Mouse (Mus musculus) heart, embryonic 14.5 days (tissue): ENCODE data around the gene Map2k2. TPM values are rescaled to one million over a fixed set of nuclear protein-coding genes. Genes with fewer than 3 reads are reported as not detected.

Source experiments
- ATAC-seq: fragments of 200-750 bp; cut with Nextera tagmentation; 2 replicates; pipeline ENCODE4 v1.8.0; 2017; ENCODE audit warnings: low read depth, moderate TSS enrichment; ENCODE audit not compliant: insufficient number of reproducible peaks, insufficient read depth, low FRiP score
- H3K27ac ChIP-seq, 2 experiments: fragments of 200-500 bp in 1 of 2; fragments of 300-500 bp in 1 of 2; sonication (generic) in 1 of 2; replicated peaks in 1 of 2; 2 replicates each; pipeline ENCODE4 v1.5.1; 2012 to 2014; ENCODE audit warnings: low read depth in 2 of 2, low read length in 2 of 2, control low read depth in 1 of 2, mild to moderate bottlenecking in 1 of 2, mixed read lengths in 1 of 2; ENCODE audit not compliant: control insufficient read depth in 1 of 2, insufficient read depth in 1 of 2
- H3K27me3 ChIP-seq: fragments of 300-500 bp; sonication (generic); 2 replicates; pipeline ENCODE4 v1.6.1; 2014; ENCODE audit warnings: mild to moderate bottlenecking, low read length, control low read depth; ENCODE audit not compliant: control insufficient read depth, insufficient read depth
- H3K36me3 ChIP-seq: fragments of 300-500 bp; sonication (generic); 2 replicates; pipeline ENCODE4 v1.6.1; 2014; ENCODE audit warnings: mild to moderate bottlenecking, control low read depth, low read length, mixed read lengths; ENCODE audit not compliant: control insufficient read depth, insufficient read depth
- H3K4me1 ChIP-seq, 2 experiments: fragments of 200-500 bp in 1 of 2; fragments of 300-500 bp in 1 of 2; sonication (generic) in 1 of 2; 2 replicates each; pipeline ENCODE4 v1.6.1; 2012 to 2014; ENCODE audit warnings: low read length in 2 of 2, control low read depth in 1 of 2, mixed read lengths in 1 of 2; ENCODE audit not compliant: control insufficient read depth in 2 of 2, insufficient read depth in 2 of 2
- H3K4me2 ChIP-seq: fragments of 300-500 bp; sonication (generic); 2 replicates; pipeline ENCODE4 v1.6.1; 2014; ENCODE audit warnings: mild to moderate bottlenecking, low read length
- H3K4me3 ChIP-seq, 2 experiments: fragments of 200-500 bp in 1 of 2; fragments of 300-500 bp in 1 of 2; sonication (generic) in 1 of 2; 2 replicates each; pipeline ENCODE4 v1.5.1; 2012 to 2014; ENCODE audit warnings: low read length in 2 of 2, mild to moderate bottlenecking in 2 of 2, control low read depth in 1 of 2, low read depth in 1 of 2, moderate library complexity in 1 of 2; ENCODE audit not compliant: control insufficient read depth in 1 of 2, insufficient read depth in 1 of 2
- H3K9ac ChIP-seq: fragments of 300-500 bp; sonication (generic); 2 replicates; pipeline ENCODE4 v1.6.1; 2014; ENCODE audit warnings: mild to moderate bottlenecking, low read length
- H3K9me3 ChIP-seq: fragments of 300-500 bp; sonication (generic); 2 replicates; pipeline ENCODE4 v1.6.1; 2016; ENCODE audit warnings: low read length, control low read depth; ENCODE audit not compliant: control insufficient read depth
- WGBS: fragments of 180-500 bp; shearing (Covaris S2); extraction: QIAGEN DNeasy Blood & Tissue Kit; methylation state at CpG from one replicate; pipeline ENCODE4 v1.1.7; 2014; 5-methylcytosine and 5-hydroxymethylcytosine counted together
- polyA plus RNA-seq: library from polyadenylated mRNA; unstranded; fragments of >200 nt; fragmentation: Nextera tagmentation; extraction: Ambion mirVana; gene quantifications from 2 replicates; pipeline ENCODE4 v1.2.1, GENCODE M21; 2014

The Map2k2 gene
- polyA plus RNA-seq, 1 experiment from 2014 or later: 159 TPM

- Histone ChIP-seq H3K4me1 (no peaks in the 10 kb centered on the region), H3K9ac (no peak overlapping the region), H3K4me2 (no peak overlapping the region), H3K9me3 (no peaks in the 10 kb centered on the region), H3K36me3 (peaks cover 94% of the 10 kb centered on the region), H3K27me3 (no peaks in the 10 kb centered on the region), H3K27ac (no peak overlapping the region), H3K4me3 (no peak overlapping the region)
- 89% methylated on average over 6 of the region's 6 CpGs for WGBS
- no peak for ATAC-seq
These were observed 7.2 kb downstream of the Map2k2 start for GRCm38 (mm10) chr10:81112946-81113345.

GRCm38 (mm10) chr10:81119625-81120024, 13.9 kb downstream of the Map2k2 start:
- Histone ChIP-seq H3K27ac (no peak overlapping the region), H3K4me3 (no peak overlapping the region), H3K4me2 (no peak overlapping the region), H3K9me3 (no peaks in the 10 kb centered on the region), H3K27me3 (no peaks in the 10 kb centered on the region), H3K9ac (no peak overlapping the region), H3K36me3 (peaks cover 97% of the 10 kb centered on the region), H3K4me1 (no peaks in the 10 kb centered on the region)
- WGBS: 95% methylated on average over 10 of the region's 10 CpGs
- ATAC-seq: no peak

GRCm38 (mm10) chr10:81120650-81121049, 14.9 kb downstream of the Map2k2 start:
- H3K27ac ChIP-seq: no peak overlapping the region
- ATAC-seq: no peak
- H3K36me3 ChIP-seq: peaks cover 86% of the 10 kb centered on the region
- H3K9me3 ChIP-seq: no peaks in the 10 kb centered on the region
- H3K9ac ChIP-seq: no peak overlapping the region
- WGBS: 79% methylated on average over 7 of the region's 7 CpGs
- no peak overlapping the region for H3K4me3 ChIP-seq
- H3K27me3 ChIP-seq: no peaks in the 10 kb centered on the region
- no peak overlapping the region for H3K4me2 ChIP-seq
- no peaks in the 10 kb centered on the region for H3K4me1 ChIP-seq

GRCm38 (mm10) chr10:81122889-81123288, 17.2 kb downstream of the Map2k2 start:
- Histone ChIP-seq H3K27ac (no peak overlapping the region), H3K9ac (no peak overlapping the region), H3K4me1 (no peaks in the 10 kb centered on the region), H3K36me3 (peaks cover 66% of the 10 kb centered on the region), H3K27me3 (no peaks in the 10 kb centered on the region), H3K4me3 (no peak overlapping the region), H3K9me3 (no peaks in the 10 kb centered on the region), H3K4me2 (no peak overlapping the region)
- 75% methylated on average over 2 of the region's 2 CpGs for WGBS
- no peak for ATAC-seq

GRCm38 (mm10) chr10:81123500-81123899, 17.8 kb downstream of the Map2k2 start:
- 77% methylated on average over 11 of the region's 11 CpGs for WGBS

GRCm38 (mm10) chr10:81134181-81134587, 28.5 kb downstream of the Map2k2 start:
- H3K9ac ChIP-seq: 0 out of 2 replicates have a peak overlapping the region, but pooled peaks have one; percentile 9
- peak overlapping the region; percentile 99 for H3K4me2 ChIP-seq
- WGBS: 3% methylated on average over 16 of the region's 16 CpGs
- peaks cover 5% of the 10 kb centered on the region for H3K27me3 ChIP-seq
- peaks cover 15 to 25% of the 10 kb centered on the region in 2 experiments for H3K4me1 ChIP-seq
- no peak for ATAC-seq
- H3K4me3 ChIP-seq: peak overlapping the region in 1 of 2 experiments; percentile 94; a peak in 1 of 4 replicates
- H3K36me3 ChIP-seq: no peaks in the 10 kb centered on the region
- H3K9me3 ChIP-seq: no peaks in the 10 kb centered on the region
- no peak overlapping the region for H3K27ac ChIP-seq

More at GRCm38 (mm10) chr10:81123500-81123899, 17.8 kb downstream of the Map2k2 start:
- Histone ChIP-seq H3K36me3 (peaks cover 60% of the 10 kb centered on the region), H3K4me2 (no peak overlapping the region), H3K27me3 (no peaks in the 10 kb centered on the region), H3K9me3 (no peaks in the 10 kb centered on the region), H3K4me1 (peaks cover 0 to 2% of the 10 kb centered on the region in 2 experiments; a peak in 3 of 4 replicates), H3K27ac (no peak overlapping the region), H3K9ac (no peak overlapping the region), H3K4me3 (no peak overlapping the region)
- ATAC-seq: no peak

GRCm38 (mm10) chr10:81134966-81135681, 29.4 kb downstream of the Map2k2 start, which contains the start of gene Zbtb7a:
Zbtb7a (plus strand) TSS chr10:81135220.
- peak within 1 kb of the TSS; percentile 99 for H3K9ac ChIP-seq
- peaks cover 20 to 30% of the 10 kb centered on the region in 2 experiments for H3K4me1 ChIP-seq
- peaks cover 5% of the 10 kb centered on the region for H3K27me3 ChIP-seq
- no peak for ATAC-seq
- H3K27ac ChIP-seq: peak within 1 kb of the TSS; percentile 45 to 99; a peak in 3 of 4 replicates
- H3K9me3 ChIP-seq: no peaks in the 10 kb centered on the region
- WGBS: 3% methylated on average over 39 of the region's 41 CpGs
- H3K36me3 ChIP-seq: no peaks in the 10 kb centered on the region
- peak within 1 kb of the TSS; percentile 99 for H3K4me2 ChIP-seq
- peak within 1 kb of the TSS; percentile 94 to 97 for H3K4me3 ChIP-seq
